Mouse (Mus musculus): ENCODE measurements around the gene Pla2g16. TPM values are rescaled to one million over a fixed set of nuclear protein-coding genes. Genes with fewer than 3 reads are reported as not detected.

Gene Pla2g16
- total RNA-seq, 2 experiments from 2014 or later: 22.1 to 26.9 TPM

DNA sequence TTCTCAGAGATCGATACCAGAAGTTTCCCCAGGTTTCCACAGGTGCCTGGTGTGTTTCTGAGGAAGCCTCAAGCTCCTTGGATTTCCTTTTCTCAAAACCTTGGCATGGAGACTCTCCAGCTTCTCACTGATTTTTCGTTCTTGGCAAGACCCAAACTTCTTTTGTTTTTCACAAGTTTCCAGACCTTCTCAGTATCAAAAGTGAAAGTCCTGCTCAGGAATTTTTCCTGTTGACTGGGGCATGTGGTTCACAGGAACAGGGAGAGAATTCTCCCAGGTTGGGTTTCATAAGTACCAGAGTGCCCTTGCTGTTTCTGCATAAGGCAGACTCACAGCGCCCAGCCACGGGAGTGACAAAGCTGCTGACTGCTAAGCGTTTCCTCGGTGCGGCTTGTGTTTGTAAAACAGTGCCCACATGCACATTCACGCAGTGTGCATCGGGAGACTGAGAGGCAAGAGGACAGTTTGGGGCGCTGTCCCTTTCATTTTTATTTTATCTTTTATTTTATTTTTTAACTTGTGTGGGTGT, 5.4 kb downstream of the Pla2g16 start:
- peak in 1 of 2 experiments; percentile 10 for DNase-seq (ENCODE audit: extremely low spot score in 1 of 2, low spot score in 1 of 2)

DNA sequence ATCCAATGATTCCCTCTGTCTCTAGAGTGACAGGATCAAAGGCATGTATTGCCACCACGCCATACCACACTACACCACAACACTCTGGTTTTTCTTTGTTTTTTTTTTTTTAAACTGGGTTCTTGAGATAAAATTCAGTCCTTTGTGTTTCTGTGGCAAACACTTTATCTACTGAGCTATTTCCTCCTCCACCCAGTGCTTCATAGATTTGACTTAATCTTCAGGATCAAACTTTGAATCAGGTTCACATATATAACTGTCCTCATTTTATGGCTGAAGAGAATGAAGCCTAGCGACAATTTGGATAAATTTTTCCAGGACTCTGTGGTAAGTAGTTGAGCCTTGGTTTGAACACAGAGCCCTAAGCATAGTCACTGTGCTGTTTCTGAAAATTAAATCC, 6.4 kb downstream of the Pla2g16 start:
- no peak for DNase-seq (ENCODE audit: extremely low spot score in 1 of 2, low spot score in 1 of 2)

DNA sequence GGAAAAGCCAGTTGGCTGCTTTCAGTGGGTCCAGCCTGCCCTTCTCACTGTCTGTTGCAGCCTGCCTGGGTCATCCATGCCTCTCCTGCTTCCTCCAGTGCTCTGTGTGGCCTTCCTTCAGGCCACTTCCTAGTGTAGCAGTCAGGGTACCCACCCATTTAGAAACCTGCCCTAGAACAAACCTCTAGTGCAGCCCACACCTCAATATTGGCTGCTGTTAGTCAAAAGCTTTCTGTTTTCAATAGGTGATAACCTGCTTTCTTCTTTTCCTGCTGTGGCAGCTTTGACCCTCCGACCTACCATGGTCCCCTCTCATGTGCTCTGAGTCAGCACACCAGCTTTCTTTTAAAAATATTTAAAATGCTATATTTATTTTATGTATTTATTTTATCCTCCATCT, 7.2 kb downstream of the Pla2g16 start:
- no peak for DNase-seq (ENCODE audit: extremely low spot score in 1 of 2, low spot score in 1 of 2)

- peak in 1 of 2 experiments; percentile 40 for DNase-seq (ENCODE audit: extremely low spot score in 1 of 2, low spot score in 1 of 2)
These were observed 9.6 kb downstream of the Pla2g16 start for GRCm38 (mm10) chr19:7566826-7567225.

- no peak for DNase-seq (ENCODE audit: extremely low spot score in 1 of 2, low spot score in 1 of 2)
These were observed 11.1 kb downstream of the Pla2g16 start for GRCm38 (mm10) chr19:7568364-7568763.

DNA sequence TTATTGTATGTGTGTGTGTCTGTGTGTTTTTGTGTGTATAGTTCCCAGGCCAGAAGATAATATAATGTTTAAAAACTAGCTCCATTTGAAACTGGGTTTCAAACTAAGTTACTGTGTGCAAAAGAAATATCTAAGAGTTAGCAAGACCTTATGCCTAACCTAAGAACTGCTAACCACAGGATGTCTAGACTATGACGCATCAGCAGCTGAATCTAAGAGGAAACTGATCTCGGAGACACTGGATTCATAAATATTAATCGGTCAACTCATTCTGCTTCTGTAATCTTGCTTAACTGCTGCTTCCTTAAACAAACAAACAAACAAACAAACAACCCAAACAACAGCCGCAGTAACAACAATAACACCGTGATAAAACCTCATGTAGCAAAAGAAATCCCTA, 12.4 kb downstream of the Pla2g16 start:
- no peak for DNase-seq (ENCODE audit: extremely low spot score in 1 of 2, low spot score in 1 of 2)

- DNase-seq (ENCODE audit: extremely low spot score in 1 of 2, low spot score in 1 of 2): no peak
These were observed 18.9 kb downstream of the Pla2g16 start for GRCm38 (mm10) chr19:7576180-7576579.

DNA sequence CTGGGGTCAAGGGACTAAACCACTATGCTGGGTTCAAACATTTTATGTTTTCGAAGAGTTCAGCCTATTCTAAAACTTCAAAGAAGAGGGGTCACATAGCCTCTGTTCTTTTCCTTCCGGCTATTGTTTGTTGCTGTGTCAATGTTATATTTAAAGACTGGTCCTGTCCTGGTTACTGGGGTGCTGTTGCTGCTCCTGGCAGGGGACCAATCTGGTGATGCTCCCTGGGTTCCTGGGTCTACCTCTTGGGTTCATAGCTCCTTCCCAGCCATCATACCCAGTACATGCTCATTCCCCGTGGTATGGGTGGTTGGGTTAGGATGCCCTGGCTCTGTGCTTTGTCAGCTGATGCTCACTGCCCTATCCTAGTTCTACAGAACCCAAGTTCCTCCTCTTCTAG, 20.5 kb downstream of the Pla2g16 start:
- no peak for DNase-seq (ENCODE audit: extremely low spot score in 1 of 2, low spot score in 1 of 2)

- DNase-seq (ENCODE audit: extremely low spot score in 1 of 2, low spot score in 1 of 2): no peak
These were observed 23.8 kb downstream of the Pla2g16 start for GRCm38 (mm10) chr19:7581042-7581441.

- no peak for DNase-seq (ENCODE audit: extremely low spot score in 1 of 2, low spot score in 1 of 2)
These were observed 25.8 kb downstream of the Pla2g16 start for GRCm38 (mm10) chr19:7583101-7583500.

DNA sequence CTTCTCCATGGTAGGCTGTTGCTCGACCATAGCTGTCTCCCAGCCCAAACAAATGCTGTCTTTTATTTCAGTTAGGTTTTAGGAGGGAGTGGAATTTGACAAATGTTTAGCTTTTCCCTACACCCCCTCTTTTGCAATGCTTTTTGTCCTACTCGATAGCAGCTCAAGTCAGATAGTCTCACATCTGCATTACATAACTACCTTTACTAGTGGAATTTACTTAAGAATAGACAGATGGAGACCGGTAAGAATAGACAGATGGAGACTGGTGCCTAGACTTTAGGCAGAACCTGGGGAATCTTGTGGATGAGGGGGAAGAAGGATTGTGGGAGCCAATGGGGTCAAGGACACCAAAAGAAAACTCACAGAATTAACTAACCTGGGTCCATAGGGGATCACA, 26.3 kb downstream of the Pla2g16 start:
- no peak for DNase-seq (ENCODE audit: extremely low spot score in 1 of 2, low spot score in 1 of 2)

GRCm38 (mm10) chr19:7585279-7585678, 28.0 kb downstream of the Pla2g16 start:
- no peak for DNase-seq (ENCODE audit: extremely low spot score in 1 of 2, low spot score in 1 of 2)

- DNase-seq (ENCODE audit: extremely low spot score in 1 of 2, low spot score in 1 of 2): no peak
These were observed 28.5 kb downstream of the Pla2g16 start for GRCm38 (mm10) chr19:7585764-7586163.

DNA sequence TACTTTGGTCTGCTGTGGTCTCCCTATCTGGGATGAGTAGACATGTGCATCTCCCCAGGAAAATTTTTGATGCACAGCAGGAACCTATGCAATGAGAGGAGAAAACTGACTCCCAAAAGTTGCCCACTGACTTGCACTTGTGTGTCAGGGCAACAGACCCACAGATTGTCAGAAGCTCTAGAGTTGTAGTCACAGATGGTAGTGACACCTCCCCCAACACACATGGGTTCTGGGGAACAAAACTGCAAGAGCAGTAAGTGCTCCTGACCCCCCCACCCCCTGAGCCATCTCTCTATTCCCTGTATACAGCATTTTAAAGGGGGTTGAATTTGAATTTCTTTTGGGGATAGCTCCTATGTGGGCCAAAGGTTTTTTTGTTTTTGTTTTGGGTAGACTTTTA, 33.5 kb downstream of the Pla2g16 start:
- no peak for DNase-seq (ENCODE audit: extremely low spot score in 1 of 2, low spot score in 1 of 2)

GRCm38 (mm10) chr19:7592018-7592417, 34.8 kb downstream of the Pla2g16 start:
- no peak for DNase-seq (ENCODE audit: extremely low spot score in 1 of 2, low spot score in 1 of 2)

DNA sequence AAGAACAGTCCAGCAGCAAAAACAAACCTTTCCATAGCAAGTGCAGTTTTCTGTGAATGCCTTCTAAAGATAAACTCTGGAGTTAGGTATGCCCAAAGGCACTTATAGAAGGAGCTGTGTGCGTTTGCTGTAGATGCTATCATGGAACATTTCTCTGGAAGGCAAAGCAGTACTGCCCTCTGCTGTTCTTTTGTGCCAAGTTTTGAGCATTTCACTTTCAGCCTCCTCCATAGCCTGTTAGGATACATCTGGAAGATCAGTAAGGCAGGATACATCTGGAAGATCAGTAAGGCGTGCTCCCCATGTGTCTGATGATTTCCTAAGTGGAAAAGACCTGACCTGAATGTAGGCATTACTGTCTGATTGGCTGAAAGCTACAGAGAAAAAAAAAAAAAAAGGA, 38.3 kb downstream of the Pla2g16 start:
- DNase-seq (ENCODE audit: extremely low spot score in 1 of 2, low spot score in 1 of 2): no peak

- DNase-seq (ENCODE audit: extremely low spot score in 1 of 2, low spot score in 1 of 2): no peak
These were observed 41.2 kb downstream of the Pla2g16 start for GRCm38 (mm10) chr19:7598481-7598880.

- DNase-seq (ENCODE audit: extremely low spot score in 1 of 2, low spot score in 1 of 2): no peak
These were observed 44.3 kb downstream of the Pla2g16 start for GRCm38 (mm10) chr19:7601551-7601950.

DNA sequence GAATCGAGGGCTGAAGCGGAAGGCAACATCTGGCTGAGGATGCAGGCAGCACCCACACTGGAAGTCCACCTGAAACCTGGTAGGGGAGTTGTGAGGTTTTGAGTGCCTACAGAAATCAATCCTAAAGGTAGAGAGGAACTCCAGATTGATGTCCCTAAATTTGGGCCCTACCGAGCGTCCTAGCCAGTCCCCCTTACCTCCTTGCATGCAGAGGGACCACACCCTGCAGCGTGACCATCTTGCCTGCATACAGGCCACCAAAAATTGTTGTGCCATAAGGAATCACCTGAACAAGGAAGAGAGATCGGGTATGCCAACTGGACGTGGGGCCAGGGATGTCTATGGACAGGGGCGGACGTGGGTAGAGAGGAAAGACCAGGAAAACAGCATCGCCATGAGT, 46.8 kb downstream of the Pla2g16 start:
- no peak for DNase-seq (ENCODE audit: extremely low spot score in 1 of 2, low spot score in 1 of 2)

DNA sequence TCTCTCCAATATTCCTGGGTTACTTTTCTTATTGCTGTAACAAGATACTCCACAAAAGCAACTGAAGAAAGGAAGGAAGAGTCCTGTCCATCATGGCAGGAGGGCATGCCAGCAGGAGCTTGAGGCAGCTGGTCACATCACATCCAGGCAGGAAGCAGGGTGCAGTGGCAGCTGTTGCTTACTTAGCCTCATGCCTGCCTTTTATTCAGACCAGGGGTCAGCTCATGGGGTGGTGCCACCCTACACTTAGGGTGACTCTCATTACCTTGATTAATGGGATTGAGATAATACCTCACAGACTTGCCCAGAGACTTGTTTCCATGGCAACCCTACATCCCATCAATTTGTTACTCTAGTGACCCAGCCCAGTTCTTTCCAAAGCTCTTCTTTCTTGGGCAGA, 47.8 kb downstream of the Pla2g16 start:
- DNase-seq (ENCODE audit: extremely low spot score in 1 of 2, low spot score in 1 of 2): no peak

- peak in 1 of 2 experiments; percentile 60 for DNase-seq (ENCODE audit: extremely low spot score in 1 of 2, low spot score in 1 of 2)
These were observed 48.9 kb downstream of the Pla2g16 start for GRCm38 (mm10) chr19:7605930-7606783.
